Mouse (Mus musculus): ENCODE data around the gene Gata5. TPM values are rescaled to one million over a fixed set of nuclear protein-coding genes. Genes with fewer than 3 reads are reported as not detected.

Gene Gata5
- polyA plus RNA-seq (2014; fragmentation: Illumina TruSeq; extraction: RNeasy Lipid Tissue Mini Kit (QIAGEN cat#74804); ENCODE audit: low read depth, low replicate concordance) = 0.74 TPM

GRCm38 (mm10) chr2:180334551-180334986 is at the start of gene Gata5:
Gene Gata5, minus strand, starts transcription at chr2:180334699.

GRCm38 (mm10) chr2:180289440-180290108 is 44.9 kb downstream of the Gata5 start, which contains the start of gene Rbbp8nl:
Gene Rbbp8nl, minus strand, starts transcription at chr2:180289879.

Other genes with a start within 250 kb of the Gata5 start
- 1.1 TPM for gene Hrh3, start 230.2 kb downstream of the Gata5 start, polyA plus RNA-seq (2014; fragmentation: Illumina TruSeq; extraction: RNeasy Lipid Tissue Mini Kit (QIAGEN cat#74804); ENCODE audit: low read depth, low replicate concordance)
- 72.2 TPM for gene Osbpl2, start 215.4 kb downstream of the Gata5 start, polyA plus RNA-seq (2014; fragmentation: Illumina TruSeq; extraction: RNeasy Lipid Tissue Mini Kit (QIAGEN cat#74804); ENCODE audit: low read depth, low replicate concordance)
- 99.2 TPM for gene Adrm1, start 163.2 kb downstream of the Gata5 start, polyA plus RNA-seq (2014; fragmentation: Illumina TruSeq; extraction: RNeasy Lipid Tissue Mini Kit (QIAGEN cat#74804); ENCODE audit: low read depth, low replicate concordance)
- gene Lama5, start 108.8 kb downstream of the Gata5 start, polyA plus RNA-seq (2014; fragmentation: Illumina TruSeq; extraction: RNeasy Lipid Tissue Mini Kit (QIAGEN cat#74804); ENCODE audit: low read depth, low replicate concordance) = 42.4 TPM
- gene Rps21, start 77.3 kb downstream of the Gata5 start, polyA plus RNA-seq (2014; fragmentation: Illumina TruSeq; extraction: RNeasy Lipid Tissue Mini Kit (QIAGEN cat#74804); ENCODE audit: low read depth, low replicate concordance) = 1,482 TPM
- 24.2 TPM for gene Cables2, start 61.2 kb downstream of the Gata5 start, polyA plus RNA-seq (2014; fragmentation: Illumina TruSeq; extraction: RNeasy Lipid Tissue Mini Kit (QIAGEN cat#74804); ENCODE audit: low read depth, low replicate concordance)
- 2.6 TPM for gene Rbbp8nl, start 44.8 kb downstream of the Gata5 start, polyA plus RNA-seq (2014; fragmentation: Illumina TruSeq; extraction: RNeasy Lipid Tissue Mini Kit (QIAGEN cat#74804); ENCODE audit: low read depth, low replicate concordance)
- 20.9 TPM for gene Slco4a1, start 121.5 kb upstream of the Gata5 start, polyA plus RNA-seq (2014; fragmentation: Illumina TruSeq; extraction: RNeasy Lipid Tissue Mini Kit (QIAGEN cat#74804); ENCODE audit: low read depth, low replicate concordance)
- 10.6 TPM for gene Ntsr1, start 165.3 kb upstream of the Gata5 start, polyA plus RNA-seq (2014; fragmentation: Illumina TruSeq; extraction: RNeasy Lipid Tissue Mini Kit (QIAGEN cat#74804); ENCODE audit: low read depth, low replicate concordance)
- gene Mrgbp, start 246.6 kb upstream of the Gata5 start, polyA plus RNA-seq (2014; fragmentation: Illumina TruSeq; extraction: RNeasy Lipid Tissue Mini Kit (QIAGEN cat#74804); ENCODE audit: low read depth, low replicate concordance) = 17.9 TPM

Data from adipose tissue, adult 10 weeks (tissue).